Mouse (Mus musculus) B cell, adult 2 months (primary cell): ENCODE data around the gene Triobp.
A peak's percentile ranks its signal among the peaks of the same experiment; 100 is the strongest.
"Not testable (repeated sequence)": the region's sequence is repeated elsewhere in the genome, so short reads cannot be mapped to it uniquely, and the experiment has no call there.

ENCODE experiments used
- DNase-seq, 2 experiments: peaks; one replicate each; pipeline ENCODE4 v3.0.0; 2022

Triobp gene

GRCm38 (mm10) chr15:79031908-79032307 lies 84.4 kb downstream of the Triobp start:
- DNase-seq, result not testable (repeated sequence)

GRCm38 (mm10) chr15:79037913-79038328 lies 90.4 kb downstream of the Triobp start:
- DNase-seq, result peak; percentile 84 to 86

- no peak for DNase-seq
Measured at GRCm38 (mm10) chr15:79038331-79038730, 90.8 kb downstream of the Triobp start.

- DNase-seq, result peak; percentile 88 to 91
Measured at GRCm38 (mm10) chr15:79038853-79039252, 91.3 kb downstream of the Triobp start.

GRCm38 (mm10) chr15:79040501-79041416 lies 93.2 kb downstream of the Triobp start:
- DNase-seq, result no peak

GRCm38 (mm10) chr15:79041585-79041984 lies 94.1 kb downstream of the Triobp start, which contains the start of gene Galr3:
Gene Galr3 (plus strand): TSS chr15:79041885.
- DNase-seq, result no peak

- no peak for DNase-seq
Measured at GRCm38 (mm10) chr15:79042721-79043491, 95.4 kb downstream of the Triobp start.

- no peak for DNase-seq
Measured at GRCm38 (mm10) chr15:79044837-79045236, 97.3 kb downstream of the Triobp start.

GRCm38 (mm10) chr15:79048186-79048585 lies 100.7 kb downstream of the Triobp start:
- no peak for DNase-seq

- DNase-seq, result no peak
Measured at GRCm38 (mm10) chr15:79050160-79050845, 102.8 kb downstream of the Triobp start.

GRCm38 (mm10) chr15:79050964-79051363 lies 103.4 kb downstream of the Triobp start:
- no peak for DNase-seq

- no peak for DNase-seq
Measured at GRCm38 (mm10) chr15:79051461-79052360, 104.2 kb downstream of the Triobp start.

- no peak for DNase-seq
Measured at GRCm38 (mm10) chr15:79052366-79052765, 104.8 kb downstream of the Triobp start.
